Mouse (Mus musculus) lung, postnatal 0 days (tissue): Measurements from ENCODE around the gene Cnga2.

ENCODE experiments used
- CTCF ChIP-seq: IDR thresholded peaks from 2 replicates; pipeline ENCODE4 v1.5.1; 2016; ENCODE audit warnings: antibody characterized with exemption, mild to moderate bottlenecking
- EP300 ChIP-seq: IDR thresholded peaks from 2 replicates; pipeline ENCODE4 v1.6.1; 2016; ENCODE audit warnings: antibody characterized with exemption, mild to moderate bottlenecking, control low read depth

DNA sequence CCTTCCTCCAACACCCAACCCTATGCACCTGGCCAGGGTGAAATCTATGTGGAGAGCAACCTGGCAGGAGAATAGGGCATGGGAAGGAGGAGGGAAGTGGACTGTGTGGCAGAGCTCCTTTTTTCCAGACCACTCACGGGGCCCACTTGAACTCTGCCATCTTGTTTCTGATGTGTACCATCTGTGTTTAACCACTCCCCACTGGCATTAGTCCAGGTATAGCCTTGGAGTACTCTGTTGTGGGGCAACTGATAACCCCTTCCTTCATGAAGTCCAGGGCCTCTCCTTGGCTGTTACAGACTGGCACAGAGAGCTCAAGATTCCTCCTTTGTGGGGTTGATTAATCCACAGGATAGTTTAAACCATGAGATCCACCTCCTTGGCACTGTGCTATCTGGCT, 23.4 kb upstream of the Cnga2 start:
- TF ChIP-seq CTCF: no peak
- no peak for TF ChIP-seq EP300
